Mouse (Mus musculus) lung, embryonic 16.5 days (tissue): ENCODE measurements around the gene Ppp2r5a. TPM values are rescaled to one million over a fixed set of nuclear protein-coding genes. Genes with fewer than 3 reads are reported as not detected.

ENCODE experiments used
- ATAC-seq: fragments of 200-750 bp; cut with Nextera tagmentation; 2 replicates; pipeline ENCODE4 v1.8.0; 2017; ENCODE audit warnings: low read depth, mild to moderate bottlenecking, moderate library complexity
- H3K27ac ChIP-seq: fragments of 300-500 bp; sonication (generic); 2 replicates; pipeline ENCODE4 v1.5.1; 2014; ENCODE audit warnings: mild to moderate bottlenecking, control low read depth, low read length
- H3K27me3 ChIP-seq: fragments of 300-500 bp; sonication (generic); 2 replicates; pipeline ENCODE4 v1.6.1; 2014; ENCODE audit warnings: low read depth, low read length, mixed read lengths; ENCODE audit not compliant: control insufficient read depth, insufficient read depth
- H3K36me3 ChIP-seq: fragments of 300-500 bp; sonication (generic); 2 replicates; pipeline ENCODE4 v1.6.1; 2014; ENCODE audit warnings: low read length; ENCODE audit not compliant: control insufficient read depth, insufficient read depth
- H3K4me1 ChIP-seq: fragments of 300-500 bp; sonication (generic); replicated peaks from 2 replicates; pipeline ENCODE4 v1.6.1; 2014; ENCODE audit warnings: low read length, mixed read lengths; ENCODE audit not compliant: control insufficient read depth, insufficient read depth
- H3K4me2 ChIP-seq: fragments of 300-500 bp; sonication (generic); 2 replicates; pipeline ENCODE4 v1.6.1; 2014; ENCODE audit warnings: low read depth, low read length, control low read depth
- H3K4me3 ChIP-seq: fragments of 300-500 bp; sonication (generic); 2 replicates; pipeline ENCODE4 v1.5.1; 2014; ENCODE audit warnings: mild to moderate bottlenecking, low read length, control low read depth
- H3K9ac ChIP-seq: fragments of 300-500 bp; sonication (generic); 2 replicates; pipeline ENCODE4 v1.6.1; 2014; ENCODE audit warnings: low read length, control low read depth
- H3K9me3 ChIP-seq: fragments of 300-500 bp; sonication (generic); 2 replicates; pipeline ENCODE4 v1.6.1; 2016; ENCODE audit warnings: low read length; ENCODE audit not compliant: control insufficient read depth
- WGBS: fragments of 180-500 bp; shearing (Covaris S2); extraction: QIAGEN DNeasy Blood & Tissue Kit; methylation state at CpG from one replicate; pipeline ENCODE4 v1.1.7; 2014; 5-methylcytosine and 5-hydroxymethylcytosine counted together
- polyA plus RNA-seq: library from polyadenylated mRNA; unstranded; fragments of >200 nt; fragmentation: Nextera tagmentation; extraction: Ambion mirVana; gene quantifications from 2 replicates; pipeline ENCODE4 v1.2.1, GENCODE M21; 2015

Ppp2r5a gene
- polyA plus RNA-seq, 1 experiment from 2014 or later = 18.4 TPM

GRCm38 (mm10) chr1:191410294-191411036, 7.4 kb upstream of the Ppp2r5a start:
- no peak for ATAC-seq
- H3K4me2 ChIP-seq = 0 out of 2 replicates have a peak overlapping the region, but pooled peaks have one; percentile 14
- 49% methylated on average over 10 of the region's 10 CpGs for WGBS

GRCm38 (mm10) chr1:191407246-191407645, 4.2 kb upstream of the Ppp2r5a start:
- no peak overlapping the region for H3K4me3 ChIP-seq
- ATAC-seq = no peak
- H3K27ac ChIP-seq = no peak overlapping the region
- WGBS = 65% methylated on average over 11 of the region's 12 CpGs
- H3K9me3 ChIP-seq = no peaks in the 10 kb centered on the region
- H3K4me1 ChIP-seq = no peaks in the 10 kb centered on the region; the same call in 1 of the 2 replicates
- no peak overlapping the region for H3K4me2 ChIP-seq
- no peaks in the 10 kb centered on the region for H3K27me3 ChIP-seq
- H3K9ac ChIP-seq = no peak overlapping the region
- H3K36me3 ChIP-seq = no peaks in the 10 kb centered on the region

More at GRCm38 (mm10) chr1:191410294-191411036, 7.4 kb upstream of the Ppp2r5a start:
- no peaks in the 10 kb centered on the region for H3K36me3 ChIP-seq
- no peak overlapping the region for H3K9ac ChIP-seq
- H3K4me3 ChIP-seq = no peak overlapping the region
- no peaks in the 10 kb centered on the region for H3K9me3 ChIP-seq
- no peaks in the 10 kb centered on the region; the same call in 1 of the 2 replicates for H3K4me1 ChIP-seq
- no peaks in the 10 kb centered on the region for H3K27me3 ChIP-seq
- no peak overlapping the region for H3K27ac ChIP-seq

GRCm38 (mm10) chr1:191406516-191406915, 3.4 kb upstream of the Ppp2r5a start:
- Histone ChIP-seq H3K27me3 (no peaks in the 10 kb centered on the region), H3K9ac (no peak overlapping the region), H3K9me3 (no peaks in the 10 kb centered on the region), H3K36me3 (no peaks in the 10 kb centered on the region), H3K4me3 (no peak overlapping the region), H3K27ac (no peak overlapping the region), H3K4me1 (no peaks in the 10 kb centered on the region; the same call in 1 of the 2 replicates), H3K4me2 (no peak overlapping the region)
- WGBS = 84% methylated on average over 8 of the region's 8 CpGs
- ATAC-seq = no peak

- H3K36me3 ChIP-seq = no peaks in the 10 kb centered on the region
- WGBS = 75% methylated on average over 10 of the region's 10 CpGs
- no peak overlapping the region for H3K4me2 ChIP-seq
- no peak for ATAC-seq
- H3K9ac ChIP-seq = no peak overlapping the region
- H3K27me3 ChIP-seq = no peaks in the 10 kb centered on the region
- H3K27ac ChIP-seq = no peak overlapping the region
- H3K9me3 ChIP-seq = no peaks in the 10 kb centered on the region
- H3K4me3 ChIP-seq = no peak overlapping the region
- H3K4me1 ChIP-seq = no peaks in the 10 kb centered on the region
Measured at GRCm38 (mm10) chr1:191404721-191405329, 1.8 kb upstream of the Ppp2r5a start.

- 38% methylated on average over 1 of the region's 1 CpGs for WGBS
- Histone ChIP-seq H3K9ac (no peak overlapping the region), H3K27ac (no peak overlapping the region), H3K27me3 (no peaks in the 10 kb centered on the region), H3K36me3 (no peaks in the 10 kb centered on the region), H3K4me3 (no peak overlapping the region), H3K9me3 (no peaks in the 10 kb centered on the region), H3K4me2 (no peak overlapping the region), H3K4me1 (no peaks in the 10 kb centered on the region)
- no peak for ATAC-seq
Measured at GRCm38 (mm10) chr1:191404301-191404700, 1.2 kb upstream of the Ppp2r5a start.

- no peak for ATAC-seq
- no peaks in the 10 kb centered on the region for H3K4me1 ChIP-seq
- H3K36me3 ChIP-seq = no peaks in the 10 kb centered on the region
- no peak overlapping the region for H3K9ac ChIP-seq
- no peaks in the 10 kb centered on the region for H3K9me3 ChIP-seq
- no peaks in the 10 kb centered on the region for H3K27me3 ChIP-seq
- 30% methylated on average over 7 of the region's 7 CpGs for WGBS
- H3K27ac ChIP-seq = no peak overlapping the region
- no peak overlapping the region for H3K4me3 ChIP-seq
- H3K4me2 ChIP-seq = no peak overlapping the region
Measured at GRCm38 (mm10) chr1:191402506-191402905, 566 bp downstream of the Ppp2r5a start.

- WGBS = under 1% methylated on average over 74 of the region's 82 CpGs
- H3K9ac ChIP-seq = peak overlapping the region; percentile 85
- no peaks in the 10 kb centered on the region for H3K27me3 ChIP-seq
- no peaks in the 10 kb centered on the region for H3K36me3 ChIP-seq
- peak; percentile 97 for ATAC-seq
- no peaks in the 10 kb centered on the region for H3K9me3 ChIP-seq
- H3K4me2 ChIP-seq = peak overlapping the region; percentile 80
- peaks cover 2% of the 10 kb centered on the region; the same call in 1 of the 2 replicates for H3K4me1 ChIP-seq
- peak overlapping the region; percentile 99 for H3K27ac ChIP-seq
- H3K4me3 ChIP-seq = peak overlapping the region; percentile 89
Measured at GRCm38 (mm10) chr1:191396897-191397849, 5.9 kb downstream of the Ppp2r5a start.

- ATAC-seq = peak; percentile 29
Measured at GRCm38 (mm10) chr1:191396446-191396845, 6.6 kb downstream of the Ppp2r5a start.

More at GRCm38 (mm10) chr1:191396446-191396845, 6.6 kb downstream of the Ppp2r5a start:
- Histone ChIP-seq H3K4me3 (peak overlapping the region; percentile 89), H3K4me1 (peaks cover 4% of the 10 kb centered on the region), H3K36me3 (no peaks in the 10 kb centered on the region), H3K27me3 (no peaks in the 10 kb centered on the region), H3K9ac (peak overlapping the region; percentile 85), H3K9me3 (no peaks in the 10 kb centered on the region), H3K27ac (peak overlapping the region; percentile 98), H3K4me2 (peak overlapping the region; percentile 80)
- under 1% methylated on average over 40 of the region's 74 CpGs for WGBS
